Mouse (Mus musculus): Measurements from ENCODE around the gene Ugt1a8. TPM values are rescaled to one million over a fixed set of nuclear protein-coding genes. Genes with fewer than 3 reads are reported as not detected.
"Not testable (repeated sequence)": the region's sequence is repeated elsewhere in the genome, so short reads cannot be mapped to it uniquely, and the experiment has no call there.

Ugt1a8 gene
- not detected for total RNA-seq (2021)
- long read RNA-seq, result 0 reads

DNA sequence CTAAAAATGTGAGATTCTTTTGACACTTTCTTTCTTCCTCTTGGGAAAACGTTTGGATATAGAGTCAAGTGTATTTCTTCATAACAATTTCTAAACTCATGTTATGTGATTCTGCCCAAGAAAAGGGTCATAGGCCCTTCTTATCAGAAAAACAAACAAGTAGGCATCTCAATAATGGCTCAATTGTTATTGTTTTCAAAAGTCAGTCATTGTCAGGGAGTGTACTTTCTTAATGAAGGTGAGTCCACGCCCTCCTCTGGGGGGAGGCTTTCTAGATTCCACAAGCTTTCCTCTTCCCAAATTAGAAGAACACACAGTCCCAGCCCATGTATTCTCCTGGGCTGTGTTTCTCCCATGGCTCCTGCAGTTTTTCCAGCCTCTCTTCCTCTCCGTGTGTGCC is at the start of gene Ugt1a8:
Gene Ugt1a8, plus strand, starts transcription at position 301 of the 400 bp plus-strand sequence.
- no peak for DNase-seq (ENCODE audit: low spot score in 2 of 2)

DNA sequence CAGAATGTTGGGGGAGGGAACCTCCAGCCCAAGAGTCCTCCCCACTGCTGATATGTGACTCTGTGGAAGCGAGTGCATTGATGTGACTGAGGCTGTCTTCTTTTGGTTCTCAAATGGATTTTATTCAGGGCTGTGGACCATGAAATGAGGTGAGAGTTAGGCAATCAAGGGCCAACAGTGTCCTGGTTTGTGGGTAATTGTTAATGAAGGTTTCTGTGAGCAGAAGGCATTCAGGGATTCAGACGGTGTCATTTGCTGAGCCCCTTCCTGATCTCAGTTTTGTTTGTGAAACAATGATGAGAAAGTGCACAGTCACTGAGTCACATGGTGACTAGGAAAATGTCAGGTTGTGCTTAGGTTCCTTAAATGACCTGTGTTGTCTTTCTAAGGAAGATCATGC is 44.6 kb upstream of the Ugt1a8 start:
- DNase-seq (ENCODE audit: low spot score in 2 of 2), result not testable (repeated sequence)

DNA sequence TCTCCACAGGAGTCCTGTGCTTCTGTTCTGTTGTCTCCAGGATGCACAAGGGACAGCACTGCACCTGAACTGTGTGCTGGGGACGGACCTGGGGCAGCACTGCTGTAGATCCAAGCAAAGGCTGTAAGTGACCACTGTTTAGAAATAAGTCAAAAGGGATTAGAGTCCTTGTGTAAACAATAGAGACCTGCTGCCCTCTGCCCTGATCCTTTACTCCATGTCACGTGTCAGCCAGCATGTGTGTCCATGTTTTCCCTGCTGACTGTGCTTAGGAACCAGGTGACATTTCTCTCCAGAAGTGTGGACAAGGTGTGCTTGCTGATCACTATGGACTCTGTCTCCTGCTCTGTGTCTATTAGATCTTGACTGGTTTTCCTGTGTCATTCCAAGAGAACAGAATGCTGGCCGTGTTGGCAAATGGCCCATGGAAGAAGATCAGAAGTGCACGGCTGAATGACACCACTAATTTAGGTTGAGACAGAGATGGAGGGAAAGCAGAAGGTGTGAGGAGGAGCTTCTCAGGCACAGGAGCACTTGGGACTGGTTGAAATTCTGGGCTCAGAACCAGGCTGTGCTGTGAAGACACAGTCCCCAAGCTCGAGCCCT is 42.7 kb upstream of the Ugt1a8 start:
- not testable (repeated sequence) for DNase-seq (ENCODE audit: low spot score in 2 of 2)

DNA sequence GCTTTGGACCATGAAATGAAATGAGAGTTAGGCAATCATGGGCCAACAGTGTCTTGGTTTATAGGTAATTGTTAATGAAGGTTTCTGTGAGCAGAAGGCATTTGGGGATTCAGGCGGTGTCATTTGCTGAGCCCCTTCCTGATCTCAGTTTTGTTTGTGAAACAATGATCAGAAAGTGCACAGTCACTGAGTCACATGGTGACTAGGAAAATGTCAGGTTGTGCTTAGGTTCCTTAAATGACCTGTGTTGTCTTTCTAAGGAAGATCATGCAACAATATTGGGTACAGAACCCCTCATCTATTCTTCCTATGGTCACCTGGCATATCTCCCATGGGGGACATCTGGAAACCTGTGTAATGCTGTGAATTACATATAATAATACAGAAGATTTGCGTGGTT is 40.2 kb upstream of the Ugt1a8 start:
- not testable (repeated sequence) for DNase-seq (ENCODE audit: low spot score in 2 of 2)

DNA sequence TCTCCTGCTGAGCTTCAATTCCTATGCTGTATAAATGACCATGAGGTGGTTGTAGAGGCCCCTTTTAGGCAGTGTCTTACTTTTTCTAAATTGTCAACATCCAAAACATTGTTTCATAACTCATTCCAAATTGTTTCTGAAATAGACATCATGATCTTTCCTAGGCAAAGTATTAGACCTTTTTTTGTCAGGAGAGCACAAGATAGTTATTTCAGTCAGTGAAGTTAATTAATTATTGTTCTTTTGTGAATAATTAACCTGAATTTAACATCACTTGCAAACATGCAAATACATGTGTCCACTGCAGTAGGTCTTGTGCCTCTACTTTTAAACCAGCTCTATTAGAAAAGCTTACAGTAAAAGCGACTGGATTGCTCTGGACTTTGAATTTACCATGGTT is 32.5 kb upstream of the Ugt1a8 start, which contains the start of gene Ugt1a10:
Gene Ugt1a10, plus strand, starts transcription at position 301 of the 400 bp plus-strand sequence.
- DNase-seq (ENCODE audit: low spot score in 2 of 2), result no peak

DNA sequence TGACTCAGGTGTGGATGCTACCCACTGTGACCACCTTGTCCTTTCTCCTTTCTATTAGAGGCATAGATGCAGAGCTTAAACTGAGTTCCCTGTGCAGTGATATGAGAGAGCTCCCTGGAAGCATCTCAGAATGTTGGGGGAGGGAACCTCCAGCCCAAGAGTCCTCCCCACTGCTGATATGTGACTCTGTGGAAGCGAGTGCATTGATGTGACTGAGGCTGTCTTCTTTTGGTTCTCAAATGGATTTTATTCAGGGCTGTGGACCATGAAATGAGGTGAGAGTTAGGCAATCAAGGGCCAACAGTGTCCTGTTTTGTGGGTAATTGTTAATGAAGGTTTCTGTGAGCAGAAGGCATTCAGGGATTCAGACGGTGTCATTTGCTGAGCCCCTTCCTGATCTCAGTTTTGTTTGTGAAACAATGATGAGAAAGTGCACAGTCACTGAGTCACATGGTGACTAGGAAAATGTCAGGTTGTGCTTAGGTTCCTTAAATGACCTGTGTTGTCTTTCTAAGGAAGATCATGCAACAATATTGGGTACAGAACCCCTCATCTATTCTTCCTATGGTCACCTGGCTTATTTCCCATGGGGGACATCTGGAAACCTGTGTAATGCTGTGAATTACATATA is 21.0 kb upstream of the Ugt1a8 start:
- DNase-seq (ENCODE audit: low spot score in 2 of 2), result not testable (repeated sequence)

DNA sequence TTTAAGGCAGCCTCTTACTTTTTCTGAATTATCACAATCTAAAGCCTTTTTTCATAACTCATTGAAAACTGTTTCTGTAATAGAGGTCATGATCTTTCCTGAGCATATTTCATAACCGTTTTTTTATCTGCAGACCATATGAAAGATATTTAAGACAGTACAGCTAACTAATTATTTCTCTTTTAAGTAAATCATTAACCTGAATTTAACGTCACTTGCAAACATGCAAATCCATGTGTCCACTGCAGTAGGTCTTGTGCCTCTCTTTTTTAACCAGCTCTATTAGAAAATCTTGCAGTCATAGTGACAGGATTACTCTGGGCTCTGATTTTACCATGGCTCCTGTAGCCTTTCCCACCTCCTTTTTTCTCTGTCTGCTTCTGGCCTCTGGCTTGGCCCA is 17.1 kb upstream of the Ugt1a8 start, which contains the start of gene Ugt1a9:
Gene Ugt1a9, plus strand, starts transcription at position 306 of the 400 bp plus-strand sequence.
- no peak for DNase-seq (ENCODE audit: low spot score in 2 of 2)

DNA sequence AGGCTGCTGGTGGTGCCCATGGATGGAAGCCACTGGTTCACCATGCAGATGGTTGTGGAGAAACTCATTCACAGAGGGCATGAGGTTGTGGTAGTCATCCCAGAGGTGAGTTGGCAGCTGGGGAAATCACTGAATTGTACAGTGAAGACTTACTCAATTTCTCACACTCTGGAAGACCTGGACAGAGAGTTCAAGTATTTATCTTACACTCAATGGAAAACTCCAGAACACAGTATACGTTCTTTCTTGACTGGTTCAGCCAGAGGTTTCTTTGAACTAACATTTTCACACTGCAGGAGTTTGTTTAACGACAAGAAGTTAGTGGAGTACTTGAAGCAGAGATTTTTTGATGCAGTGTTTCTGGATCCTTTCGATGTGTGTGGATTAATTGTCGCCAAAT is 16.7 kb upstream of the Ugt1a8 start:
- no peak for DNase-seq (ENCODE audit: low spot score in 2 of 2)

DNA sequence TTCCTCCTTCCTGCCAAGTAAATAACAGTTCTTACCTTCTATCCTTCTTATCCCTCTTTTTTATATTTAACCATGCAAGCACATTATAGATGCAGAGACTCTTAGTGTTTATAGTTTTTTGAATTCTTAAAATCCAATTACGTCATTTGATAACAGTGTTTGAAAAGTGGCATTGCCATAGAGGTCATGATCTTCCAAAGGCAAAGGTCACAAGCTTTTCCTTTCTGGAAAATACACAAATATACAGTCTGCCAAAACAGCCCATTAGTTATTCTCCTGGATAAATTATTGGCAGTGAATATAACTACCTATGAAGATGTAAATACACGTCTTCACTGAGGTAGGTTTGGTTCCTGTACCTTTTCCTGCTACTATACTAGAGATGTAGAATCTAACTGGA is 13.1 kb upstream of the Ugt1a8 start:
- DNase-seq (ENCODE audit: low spot score in 2 of 2), result no peak

DNA sequence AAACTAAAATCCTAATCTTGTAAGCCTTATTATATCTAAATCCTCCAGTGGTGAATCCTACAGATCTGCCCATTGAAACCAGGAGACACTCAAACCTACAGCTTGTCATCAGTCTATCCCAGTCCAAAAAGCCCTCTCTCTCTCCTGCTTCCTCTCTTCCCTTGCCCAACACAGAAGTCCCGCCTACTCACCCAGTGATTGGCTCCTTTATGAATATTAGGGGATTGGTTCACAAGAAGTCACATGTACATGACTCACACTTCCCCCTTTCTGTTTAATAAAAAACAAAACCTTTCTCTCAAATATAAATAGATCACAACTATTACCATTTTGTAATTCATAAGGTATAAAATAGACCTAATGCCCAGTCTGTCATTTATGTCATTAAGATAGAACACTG is 10.5 kb upstream of the Ugt1a8 start:
- DNase-seq (ENCODE audit: low spot score in 2 of 2), result no peak

DNA sequence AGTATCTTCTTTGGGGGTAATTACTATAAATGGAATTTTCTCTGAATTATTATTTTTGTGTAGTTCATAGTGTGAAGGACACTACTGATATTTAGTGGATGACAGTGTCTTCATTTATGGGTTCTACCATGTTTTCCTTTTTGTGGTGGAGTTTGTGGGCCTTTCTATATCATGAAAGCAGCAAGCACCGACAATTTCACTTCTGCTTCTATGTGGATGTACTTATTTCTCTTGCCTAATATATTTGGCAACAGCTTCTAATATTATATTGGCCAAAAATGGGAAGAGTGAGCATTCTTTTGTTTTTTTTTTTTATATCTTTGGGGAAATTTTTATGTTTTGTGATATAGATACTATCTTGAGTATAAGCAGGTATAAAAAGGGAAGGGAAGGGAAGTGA is 5.9 kb upstream of the Ugt1a8 start:
- no peak for DNase-seq (ENCODE audit: low spot score in 2 of 2)

DNA sequence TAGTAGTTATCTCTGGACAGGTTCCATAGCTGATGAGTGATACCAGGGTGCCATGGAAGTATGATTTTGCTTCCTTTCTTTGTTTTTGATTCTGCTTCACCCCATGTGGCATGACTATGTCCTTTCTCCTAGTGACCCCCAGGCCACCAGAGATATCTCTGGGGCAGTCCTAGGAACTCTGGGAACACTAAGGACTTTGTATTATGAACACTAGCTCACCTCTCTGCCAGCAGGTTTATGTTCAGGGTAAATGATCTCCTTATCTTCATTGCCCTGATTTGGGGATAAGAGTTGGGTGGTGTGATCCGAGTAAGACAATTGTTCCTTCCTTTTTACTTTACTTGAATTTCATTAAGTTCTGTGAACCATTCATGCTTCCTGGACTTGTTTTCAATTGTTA is 1.5 kb upstream of the Ugt1a8 start:
- DNase-seq (ENCODE audit: low spot score in 2 of 2), result no peak

DNA sequence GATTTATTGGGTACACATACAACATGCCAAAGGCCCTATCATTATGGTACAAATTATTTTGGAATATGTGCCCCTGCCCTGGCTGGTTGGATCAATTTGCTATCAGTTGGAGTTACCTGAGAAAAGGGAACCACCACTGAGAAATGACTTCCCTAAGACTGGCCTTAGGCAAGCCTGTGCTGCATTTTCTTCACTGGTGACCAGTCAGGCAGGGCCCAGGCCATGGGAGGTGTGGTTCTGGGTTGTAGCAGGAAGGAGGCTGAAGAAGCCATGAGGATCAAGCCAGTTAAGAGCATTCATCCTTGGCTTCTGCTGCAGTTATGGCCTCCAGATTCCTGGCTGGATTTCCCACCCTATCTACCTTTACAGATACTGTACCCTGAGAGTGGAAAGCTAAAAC is 4.7 kb downstream of the Ugt1a8 start:
- no peak for DNase-seq (ENCODE audit: low spot score in 2 of 2)

DNA sequence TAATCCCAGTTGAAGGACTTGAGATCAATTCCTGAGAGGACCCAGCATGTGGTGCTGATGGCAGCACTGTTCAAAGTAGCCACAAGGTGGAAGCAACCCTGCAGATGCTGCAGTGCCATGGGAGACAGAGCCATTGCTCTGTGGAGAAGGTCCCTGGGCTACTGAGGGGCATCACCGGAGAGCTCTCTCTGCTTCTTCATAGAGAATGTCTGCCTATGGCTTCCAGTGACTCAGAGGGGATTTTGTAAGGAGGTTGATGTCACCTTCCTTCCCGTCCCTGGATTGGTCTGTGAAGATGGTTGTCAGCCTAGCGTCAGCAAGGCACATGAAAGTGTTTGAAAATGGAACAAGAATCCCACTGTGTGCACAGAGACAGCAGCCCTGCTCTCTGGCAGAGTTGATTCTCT is 6.7 kb downstream of the Ugt1a8 start:
- peak in 1 of 2 experiments; percentile 16 for DNase-seq (ENCODE audit: low spot score in 2 of 2)

DNA sequence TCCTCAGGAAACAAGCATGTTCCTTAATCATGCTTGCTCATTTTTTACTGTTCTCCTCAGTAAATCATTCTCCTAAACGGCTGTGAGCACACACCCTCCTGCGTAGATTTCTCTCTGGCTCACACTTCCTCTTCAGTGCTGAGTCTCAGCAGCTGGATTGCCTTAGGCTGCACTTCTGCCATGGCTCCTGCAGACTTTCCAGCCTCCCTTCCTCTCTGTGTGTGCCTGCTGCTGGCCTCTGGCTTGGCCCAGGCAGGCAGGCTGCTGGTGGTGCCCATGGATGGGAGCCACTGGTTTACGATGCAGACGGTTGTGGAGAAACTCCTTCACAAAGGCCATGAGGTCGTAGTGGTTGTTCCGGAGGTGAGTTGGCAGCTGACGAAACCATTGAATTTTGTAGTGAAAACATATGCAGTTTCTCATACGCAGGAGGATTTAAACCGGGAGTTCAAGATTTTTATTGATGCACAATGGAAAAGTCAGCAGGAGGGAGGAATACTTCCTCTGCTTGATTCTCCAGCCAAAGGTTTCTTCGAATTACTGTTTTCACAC is 7.4 kb downstream of the Ugt1a8 start, which contains the start of gene Ugt1a7c:
Gene Ugt1a7c, plus strand, starts transcription at position 122 of the 552 bp plus-strand sequence.
- DNase-seq (ENCODE audit: low spot score in 2 of 2), result no peak

DNA sequence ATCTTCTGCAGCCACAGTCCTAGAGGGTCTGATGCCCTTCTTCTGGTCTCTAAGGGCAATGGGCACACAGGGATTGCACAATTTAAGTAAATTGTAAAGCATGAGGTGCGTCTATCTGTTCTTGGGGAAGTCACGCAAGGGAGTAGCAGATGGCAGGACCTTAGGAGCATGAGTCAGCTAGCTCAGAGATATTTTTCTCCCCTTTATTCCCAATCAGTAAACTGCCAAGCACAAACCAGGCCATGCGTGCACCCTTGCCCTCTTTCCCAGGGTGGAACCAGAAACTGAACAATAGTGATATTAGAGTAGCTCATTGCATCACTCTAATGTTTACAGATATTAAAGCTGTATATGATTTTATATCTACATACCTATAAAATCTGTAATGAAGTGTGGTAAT is 10.9 kb downstream of the Ugt1a8 start:
- not testable (repeated sequence) for DNase-seq (ENCODE audit: low spot score in 2 of 2)

DNA sequence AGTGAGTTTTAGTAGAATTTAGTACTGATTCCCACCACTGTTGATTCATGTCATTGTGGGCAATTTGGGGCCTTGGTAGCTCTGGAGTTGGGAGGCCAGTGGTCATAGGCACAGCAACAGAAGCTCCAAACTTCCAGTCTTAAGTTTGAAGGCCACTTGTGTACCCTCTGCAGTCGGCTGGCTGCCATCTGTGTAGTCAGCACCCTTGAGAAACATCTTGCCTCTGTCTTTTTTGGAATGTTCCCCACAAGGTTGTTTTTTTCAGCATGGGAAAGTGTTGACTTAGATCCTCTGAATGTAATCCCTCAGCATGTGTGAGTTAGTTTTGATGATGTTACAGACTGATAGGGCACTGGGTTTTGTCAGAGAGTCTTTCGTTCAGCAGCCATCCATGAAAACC is 12.1 kb downstream of the Ugt1a8 start:
- not testable (repeated sequence) for DNase-seq (ENCODE audit: low spot score in 2 of 2)

DNA sequence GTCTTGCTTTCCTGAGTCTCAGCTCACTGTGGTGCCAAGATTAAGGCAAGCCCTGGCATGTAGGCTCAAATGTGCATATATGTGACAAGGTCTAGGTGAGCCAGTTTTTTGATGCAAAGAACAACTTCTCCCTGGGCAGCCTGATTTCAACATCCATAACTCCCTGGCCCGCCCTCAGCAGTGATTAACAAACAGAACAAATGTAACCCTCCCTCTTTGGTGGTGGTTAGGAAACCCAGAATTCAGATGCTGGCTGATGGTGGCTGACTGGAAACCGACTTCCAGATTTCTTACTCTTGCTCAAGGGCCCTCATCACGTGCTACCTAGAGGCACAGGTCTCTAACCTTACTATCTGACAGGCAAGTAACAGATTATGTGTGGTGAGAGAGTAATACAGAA is 15.4 kb downstream of the Ugt1a8 start, which contains the start of gene Ugt1a6b:
Gene Ugt1a6b, plus strand, starts transcription at position 234 of the 400 bp plus-strand sequence.
- DNase-seq (ENCODE audit: low spot score in 2 of 2), result not testable (repeated sequence)

DNA sequence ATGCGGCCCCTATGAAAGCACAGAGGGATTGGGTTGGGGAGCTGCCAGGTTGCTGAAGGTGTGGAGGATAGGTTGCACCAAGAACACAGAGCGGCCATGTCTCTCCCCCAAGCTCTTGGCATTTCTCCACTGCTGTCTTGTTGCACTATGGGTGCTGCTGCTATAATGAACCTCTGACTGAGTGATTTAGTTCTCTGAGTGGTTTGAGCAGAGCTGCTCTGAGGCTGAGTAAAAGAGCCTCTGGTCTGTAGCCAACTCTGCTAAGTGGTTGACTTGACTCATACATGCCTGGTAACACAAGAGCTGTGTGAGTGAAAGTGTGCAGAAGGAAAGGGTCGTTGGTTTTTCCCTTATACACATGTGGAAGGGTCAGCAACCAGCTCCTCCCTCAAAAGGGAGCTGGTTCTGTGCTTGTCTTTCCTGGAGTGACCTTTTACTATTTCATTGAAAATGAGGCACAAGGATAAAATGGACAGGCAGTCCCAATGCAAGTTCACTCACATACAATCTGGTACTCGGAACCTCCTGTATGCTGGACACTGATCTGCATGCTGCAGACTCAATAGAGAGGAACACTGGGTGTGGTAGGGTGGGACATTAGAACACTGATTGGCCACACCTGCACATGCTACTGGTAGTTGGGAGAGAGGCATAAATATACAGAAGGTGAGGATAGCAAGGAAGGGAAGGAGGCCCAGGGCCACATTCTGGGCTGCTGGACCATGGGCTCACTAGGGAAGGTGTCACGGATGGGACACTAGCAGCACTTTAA is 16.3 kb downstream of the Ugt1a8 start:
- DNase-seq (ENCODE audit: low spot score in 2 of 2), result not testable (repeated sequence)

DNA sequence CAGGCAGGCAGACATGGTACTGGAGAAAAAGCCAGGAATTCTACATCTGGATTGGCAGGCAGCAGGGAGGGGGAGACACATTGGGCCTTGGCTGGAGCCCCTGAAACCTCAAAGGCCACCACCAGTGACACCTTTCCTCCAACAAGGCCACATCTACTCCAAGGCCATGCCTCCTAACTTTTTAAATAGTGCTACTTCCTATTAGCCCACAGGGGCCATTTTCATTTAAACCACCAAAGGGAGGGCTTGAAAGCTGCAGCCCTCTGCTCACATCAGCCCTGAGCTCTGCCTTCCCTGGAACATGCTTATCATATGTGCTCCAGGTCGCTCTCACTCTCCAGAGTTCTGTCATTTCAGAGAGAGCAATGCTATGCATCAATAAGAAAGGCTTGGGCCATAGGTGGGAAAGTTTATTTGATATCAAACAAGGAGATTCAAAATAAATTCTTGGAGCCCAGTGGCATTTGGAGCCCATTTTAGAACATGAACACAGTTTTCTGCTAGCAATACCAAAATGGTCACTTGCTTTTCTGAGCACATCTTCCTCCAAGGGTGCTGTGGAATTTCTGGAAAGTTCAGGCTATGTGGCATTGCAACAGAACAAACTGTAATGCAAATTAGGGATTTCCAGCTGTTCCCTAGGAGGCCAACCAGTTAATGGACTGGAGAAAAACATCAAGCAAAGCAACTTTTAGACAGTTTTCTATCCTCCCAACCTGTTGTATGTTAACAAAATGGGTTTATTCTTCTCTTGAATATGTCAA is 17.2 kb downstream of the Ugt1a8 start:
- DNase-seq (ENCODE audit: low spot score in 2 of 2), result no peak

DNA sequence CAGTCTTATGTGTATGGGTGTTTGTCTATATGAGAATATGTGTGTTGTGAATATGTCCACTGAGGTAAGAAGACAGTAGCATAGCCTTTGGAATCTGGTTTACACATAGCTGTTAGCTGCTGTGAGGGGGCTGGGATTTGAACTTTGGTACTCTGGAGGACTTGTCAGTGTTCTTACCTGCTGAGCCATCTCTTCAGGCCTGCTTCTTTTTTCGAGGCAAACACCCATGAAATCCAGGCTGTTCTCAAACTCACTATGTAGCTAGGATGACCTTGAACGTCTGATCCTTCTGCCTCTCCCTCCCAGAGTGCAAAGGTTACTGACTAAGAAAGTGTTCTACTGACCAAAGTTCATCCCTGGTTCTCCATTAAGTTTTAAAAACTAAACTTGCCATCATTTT is 18.0 kb downstream of the Ugt1a8 start:
- DNase-seq (ENCODE audit: low spot score in 2 of 2), result no peak
